In the genomic region with DNA sequence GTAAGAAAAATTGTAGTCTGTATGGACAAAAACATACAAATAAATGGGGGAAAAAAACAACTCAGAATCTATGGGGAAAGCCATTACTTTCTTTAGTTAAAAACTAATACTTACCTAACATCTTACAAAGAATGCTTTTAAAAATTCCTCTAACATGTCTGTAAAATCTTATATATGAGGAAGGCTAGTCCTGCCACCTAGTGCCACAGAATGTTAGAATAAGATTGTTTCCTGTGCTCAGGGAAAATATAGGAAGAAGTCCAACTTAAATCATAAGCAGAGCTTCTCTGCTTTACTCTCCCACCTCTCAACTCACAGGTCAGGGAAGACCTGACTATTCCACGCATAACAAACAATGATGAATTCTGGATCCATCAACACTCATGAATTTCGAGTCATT, we compare ENCODE assay signal across 29 mouse cellular contexts. TPM values are rescaled to one million over a fixed set of nuclear protein-coding genes. Genes with fewer than 3 reads are reported as not detected.
DNase-seq lines count a peak whose midpoint lies in the region; ATAC-seq and TF ChIP-seq lines count a peak whose summit lies in the region.
"Had no signal": no experiment of that assay in that cellular context is flagged by ENCODE, and none has a peak within 500 bp of the region (broad histone marks: within the 10 kb centered on the region; RNA-seq: fewer than 3 reads in every experiment).

No protein-coding gene starts in this region.

- H3K9ac ChIP-seq in embryonic facial prominence, embryonic 14.5 days (ENCODE audit: low read depth, low read length), result no peak overlapping the region
- H3K9ac ChIP-seq in intestine, postnatal 0 days (ENCODE audit: low read depth, low read length), result no peak overlapping the region
- no peak overlapping the region for H3K9ac ChIP-seq in intestine, embryonic 15.5 days
- no peak overlapping the region for H3K9ac ChIP-seq in lung, postnatal 0 days (replicated peaks; ENCODE audit: low read depth)
- H3K9ac ChIP-seq: embryonic facial prominence, embryonic 13.5 days; forebrain, embryonic 13.5 days; hindbrain, embryonic 15.5 days; kidney, embryonic 15.5 days; limb, embryonic 12.5 days; liver, embryonic 12.5 days had no signal

- no peak for ATAC-seq in embryonic facial prominence, embryonic 14.5 days (ENCODE audit: low read depth)
- ATAC-seq in intestine, postnatal 0 days, result no peak
- ATAC-seq in intestine, embryonic 15.5 days, result no peak
- ATAC-seq in lung, postnatal 0 days, result no peak
- ATAC-seq: CD4-positive, CD25-positive, alpha-beta regulatory T cell, adult 4 months; forebrain, embryonic 13.5 days; intestine, embryonic 16.5 days; liver, embryonic 12.5 days had no signal

- WGBS in embryonic facial prominence, embryonic 14.5 days, result 94% methylated on average over 2 of the region's 2 CpGs
- WGBS in embryonic facial prominence, embryonic 10.5 days, result 91% methylated on average over 2 of the region's 2 CpGs
- 86% methylated on average over 2 of the region's 2 CpGs for WGBS in intestine, postnatal 0 days
- WGBS in intestine, embryonic 15.5 days, result 85% methylated on average over 2 of the region's 2 CpGs
- 85% methylated on average over 2 of the region's 2 CpGs for WGBS in lung, postnatal 0 days

- DNase-seq in embryonic facial prominence, embryonic 14.5 days (ENCODE audit: low spot score), result peak; percentile 26
- DNase-seq in embryonic facial prominence, embryonic 10.5 days (ENCODE audit: low spot score), result no peak
- no peak for DNase-seq in lung, postnatal 0 days (ENCODE audit: low spot score)
- no peak for DNase-seq in lung, postnatal 25 days (ENCODE audit: low spot score)
- DNase-seq in ovary, postnatal 10 days (ENCODE audit: low spot score), result no peak
- DNase-seq: adrenal gland, postnatal 10 days; cerebellum, adult 2 months; cerebellum, postnatal 25 days; gastrocnemius, postnatal 25 days; heart, adult 18-20 months; heart, postnatal 4 days; kidney, postnatal 4 days; lung, adult 18-20 months; lung, postnatal 4 days; midbrain, embryonic 14.5 days; right cerebral cortex, adult 18-20 months; right cerebral cortex, postnatal 4 days; thymus, postnatal 25 days had no signal

- no peak overlapping the region for H3K4me3 ChIP-seq in embryonic facial prominence, embryonic 14.5 days (ENCODE audit: low read depth, low read length)
- H3K4me3 ChIP-seq in embryonic facial prominence, embryonic 10.5 days, result no peak overlapping the region
- no peak overlapping the region for H3K4me3 ChIP-seq in intestine, postnatal 0 days (ENCODE audit: low read depth, low read length)
- no peak overlapping the region for H3K4me3 ChIP-seq in intestine, embryonic 15.5 days (replicated peaks)
- H3K4me3 ChIP-seq in lung, postnatal 0 days (ENCODE audit: low read depth, low read length), result no peak overlapping the region
- H3K4me3 ChIP-seq: embryonic facial prominence, embryonic 13.5 days; forebrain, embryonic 13.5 days; hindbrain, embryonic 15.5 days; kidney, embryonic 15.5 days; limb, embryonic 12.5 days; liver, embryonic 12.5 days; myocyte had no signal

- H3K36me3 ChIP-seq in embryonic facial prominence, embryonic 14.5 days (ENCODE audit: control insufficient read depth, insufficient read depth, low read length), result peaks cover 33% of the 10 kb centered on the region
- peaks cover 80% of the 10 kb centered on the region for H3K36me3 ChIP-seq in embryonic facial prominence, embryonic 10.5 days (replicated peaks)
- peaks cover 9% of the 10 kb centered on the region for H3K36me3 ChIP-seq in intestine, postnatal 0 days (ENCODE audit: control insufficient read depth, insufficient read depth)
- H3K36me3 ChIP-seq in intestine, embryonic 15.5 days, result peaks cover 7% of the 10 kb centered on the region; the same call in 1 of the 2 replicates
- 0 out of 2 replicates have a peak, but pooled peaks cover 6% of the 10 kb centered on the region for H3K36me3 ChIP-seq in lung, postnatal 0 days (ENCODE audit: insufficient read depth, low read length)

- no peaks in the 10 kb centered on the region for H3K4me1 ChIP-seq in embryonic facial prominence, embryonic 14.5 days (ENCODE audit: control insufficient read depth, insufficient read depth, low read length)
- H3K4me1 ChIP-seq in embryonic facial prominence, embryonic 10.5 days, result no peaks in the 10 kb centered on the region
- H3K4me1 ChIP-seq in intestine, postnatal 0 days (replicated peaks; ENCODE audit: control insufficient read depth, insufficient read depth, low read length), result no peaks in the 10 kb centered on the region
- H3K4me1 ChIP-seq in intestine, embryonic 15.5 days (replicated peaks), result no peaks in the 10 kb centered on the region
- no peaks in the 10 kb centered on the region for H3K4me1 ChIP-seq in lung, postnatal 0 days (ENCODE audit: insufficient read depth, low read depth, low read length)
- H3K4me1 ChIP-seq: embryonic facial prominence, embryonic 13.5 days; forebrain, embryonic 13.5 days; hindbrain, embryonic 15.5 days; limb, embryonic 12.5 days; liver, embryonic 12.5 days had no signal

- H3K27ac ChIP-seq in embryonic facial prominence, embryonic 14.5 days (replicated peaks; ENCODE audit: low read depth, low read length), result no peak overlapping the region
- H3K27ac ChIP-seq in embryonic facial prominence, embryonic 10.5 days (replicated peaks), result no peak overlapping the region
- H3K27ac ChIP-seq in intestine, postnatal 0 days (ENCODE audit: low read depth, low read length), result no peak overlapping the region
- no peak overlapping the region for H3K27ac ChIP-seq in intestine, embryonic 15.5 days
- no peak overlapping the region for H3K27ac ChIP-seq in lung, postnatal 0 days (ENCODE audit: low read length)
- H3K27ac ChIP-seq: embryonic facial prominence, embryonic 13.5 days; forebrain, embryonic 13.5 days; hindbrain, embryonic 15.5 days; kidney, embryonic 15.5 days; limb, embryonic 12.5 days; liver, embryonic 12.5 days had no signal

- no peak for TF ChIP-seq EP300 in lung, postnatal 0 days (IDR thresholded peaks at IDR 0.05)

- no peaks in the 10 kb centered on the region for H3K9me3 ChIP-seq in embryonic facial prominence, embryonic 14.5 days (ENCODE audit: control insufficient read depth, low read length)
- peaks cover 2% of the 10 kb centered on the region; the same call in 1 of the 2 replicates for H3K9me3 ChIP-seq in embryonic facial prominence, embryonic 10.5 days
- no peaks in the 10 kb centered on the region for H3K9me3 ChIP-seq in intestine, postnatal 0 days (ENCODE audit: control insufficient read depth)
- no peaks in the 10 kb centered on the region for H3K9me3 ChIP-seq in intestine, embryonic 15.5 days
- no peaks in the 10 kb centered on the region for H3K9me3 ChIP-seq in lung, postnatal 0 days (ENCODE audit: low read length)
- H3K9me3 ChIP-seq: embryonic facial prominence, embryonic 13.5 days; forebrain, embryonic 13.5 days; hindbrain, embryonic 15.5 days; kidney, embryonic 15.5 days; limb, embryonic 12.5 days; liver, embryonic 12.5 days had no signal

- no peaks in the 10 kb centered on the region for H3K27me3 ChIP-seq in embryonic facial prominence, embryonic 14.5 days (replicated peaks; ENCODE audit: control insufficient read depth, insufficient read depth, low read length)
- no peaks in the 10 kb centered on the region for H3K27me3 ChIP-seq in embryonic facial prominence, embryonic 10.5 days (replicated peaks; ENCODE audit: low read depth, poor library complexity, severe bottlenecking)
- H3K27me3 ChIP-seq in intestine, postnatal 0 days (replicated peaks; ENCODE audit: control insufficient read depth, insufficient read depth, low read length), result no peaks in the 10 kb centered on the region
- H3K27me3 ChIP-seq in intestine, embryonic 15.5 days (replicated peaks), result no peaks in the 10 kb centered on the region
- no peaks in the 10 kb centered on the region for H3K27me3 ChIP-seq in lung, postnatal 0 days (replicated peaks; ENCODE audit: insufficient read depth, low read length)
- H3K27me3 ChIP-seq: embryonic facial prominence, embryonic 13.5 days; forebrain, embryonic 13.5 days; hindbrain, embryonic 15.5 days; kidney, embryonic 15.5 days; limb, embryonic 12.5 days; liver, embryonic 12.5 days had no signal

- peak; percentile 47 for TF ChIP-seq CTCF in intestine, postnatal 0 days (IDR thresholded peaks at IDR 0.05; ENCODE audit: low read depth)
- peak; percentile 20; the same call in 1 of the 2 replicates for TF ChIP-seq CTCF in lung, postnatal 0 days (IDR thresholded peaks at IDR 0.05)

- H3K4me2 ChIP-seq in embryonic facial prominence, embryonic 14.5 days (ENCODE audit: low read depth, low read length), result no peak overlapping the region
- H3K4me2 ChIP-seq in intestine, postnatal 0 days (replicated peaks; ENCODE audit: low read depth), result no peak overlapping the region
- no peak overlapping the region for H3K4me2 ChIP-seq in intestine, embryonic 15.5 days (replicated peaks)
- no peak overlapping the region for H3K4me2 ChIP-seq in lung, postnatal 0 days (replicated peaks; ENCODE audit: low read depth, low read length)
- H3K4me2 ChIP-seq: embryonic facial prominence, embryonic 13.5 days; forebrain, embryonic 13.5 days; hindbrain, embryonic 15.5 days; kidney, embryonic 15.5 days; limb, embryonic 12.5 days; liver, embryonic 12.5 days had no signal

RNA-seq across cellular contexts. Expression of gene Angptl1, which starts 47.5 kb away (rescaled TPM):
- 72.0 TPM in 2 replicates for polyA plus RNA-seq in embryonic facial prominence, embryonic 14.5 days (2014; fragmentation: Nextera tagmentation; extraction: Ambion mirVana)
- polyA plus RNA-seq in embryonic facial prominence, embryonic 10.5 days (2016; fragmentation: Nextera tagmentation; extraction: Ambion mirVana), result 4.3 and 5.6 TPM in 2 replicates
- polyA plus RNA-seq in intestine, postnatal 0 days (2015; fragmentation: Nextera tagmentation; extraction: Ambion mirVana), result 18.8 and 20.9 TPM in 2 replicates
- 29.4 and 29.6 TPM in 2 replicates for polyA plus RNA-seq in intestine, embryonic 15.5 days (2015; fragmentation: Nextera tagmentation; extraction: Ambion mirVana)
- polyA plus RNA-seq in lung, postnatal 0 days (2015; fragmentation: Nextera tagmentation; extraction: Ambion mirVana), result 0.68 and 0.85 TPM in 2 replicates

RNA-seq across cellular contexts. Expression of gene Ralgps2, which starts 53.5 kb away (rescaled TPM):
- polyA plus RNA-seq in embryonic facial prominence, embryonic 14.5 days (2014; fragmentation: Nextera tagmentation; extraction: Ambion mirVana), result 69.6 and 79.1 TPM in 2 replicates
- polyA plus RNA-seq in embryonic facial prominence, embryonic 10.5 days (2016; fragmentation: Nextera tagmentation; extraction: Ambion mirVana), result 84.0 and 90.1 TPM in 2 replicates
- polyA plus RNA-seq in intestine, postnatal 0 days (2015; fragmentation: Nextera tagmentation; extraction: Ambion mirVana), result 34.1 and 35.5 TPM in 2 replicates
- 36.5 and 41.3 TPM in 2 replicates for polyA plus RNA-seq in intestine, embryonic 15.5 days (2015; fragmentation: Nextera tagmentation; extraction: Ambion mirVana)
- 38.3 and 42.5 TPM in 2 replicates for polyA plus RNA-seq in lung, postnatal 0 days (2015; fragmentation: Nextera tagmentation; extraction: Ambion mirVana)
